Mouse (Mus musculus) thymus, postnatal 10 days (tissue): ENCODE results near the gene Rbpj.
"Not testable (repeated sequence)": the region's sequence is repeated elsewhere in the genome, so short reads cannot be mapped to it uniquely, and the experiment has no call there.

Experiments used
- DNase-seq, 2 experiments: peaks; one replicate each; pipeline ENCODE4 v3.0.0; 2021; ENCODE audit warnings: low spot score in 2 of 2

The Rbpj gene

DNA sequence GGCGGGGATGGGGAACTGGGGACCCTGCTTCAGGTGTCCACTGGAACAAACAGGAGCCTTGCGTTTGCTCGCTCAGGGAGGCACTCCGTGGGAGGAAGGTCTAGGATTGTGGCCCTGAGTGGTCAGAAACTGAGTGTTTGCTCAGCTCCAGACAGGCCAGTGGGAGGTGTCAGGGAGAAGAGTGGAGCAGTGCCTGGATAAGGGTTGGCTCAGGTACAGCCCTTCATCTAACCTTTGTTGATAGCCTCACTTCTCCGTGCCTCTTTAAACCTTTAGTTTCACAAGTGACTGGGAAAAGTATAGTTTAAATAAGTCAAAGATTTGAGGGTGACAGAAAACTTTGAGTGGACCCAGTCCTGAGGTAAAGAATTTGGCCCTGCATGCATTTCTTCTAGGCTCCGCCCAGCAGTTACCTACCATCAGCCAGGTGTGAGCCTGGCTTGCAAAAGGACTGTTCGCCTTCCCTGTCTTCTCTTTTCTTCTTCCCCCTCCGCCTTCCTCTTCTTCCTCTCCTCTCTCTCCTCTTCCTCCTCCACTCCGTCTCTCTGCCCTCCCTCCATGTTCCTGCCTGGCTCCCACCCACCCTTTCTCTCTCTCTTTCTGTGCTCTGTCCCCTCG, 204.5 kb downstream of the Rbpj start:
- DNase-seq: no peak

GRCm38 (mm10) chr5:53671507-53671906, 205.6 kb downstream of the Rbpj start:
- no peak for DNase-seq

DNA sequence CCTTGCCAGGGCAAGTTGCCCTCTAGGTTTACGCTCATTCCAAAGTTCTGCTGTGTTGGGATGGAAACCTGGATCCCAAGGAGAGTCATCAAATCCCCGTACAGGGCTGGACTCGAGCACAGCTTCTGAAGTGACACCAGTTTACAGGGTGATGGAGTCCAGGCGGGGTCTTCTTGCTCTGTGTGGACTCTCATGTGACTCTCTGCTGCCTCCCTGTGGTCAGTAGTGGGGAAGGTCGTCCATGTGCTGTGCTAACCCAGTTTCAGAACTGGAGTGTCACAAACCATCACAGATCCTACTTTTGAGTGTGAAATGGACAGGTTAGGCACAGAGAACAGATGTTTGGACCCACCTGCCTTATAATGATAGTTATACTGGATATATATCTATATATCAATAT, 206.4 kb downstream of the Rbpj start:
- DNase-seq: peak; percentile 18 to 72

DNA sequence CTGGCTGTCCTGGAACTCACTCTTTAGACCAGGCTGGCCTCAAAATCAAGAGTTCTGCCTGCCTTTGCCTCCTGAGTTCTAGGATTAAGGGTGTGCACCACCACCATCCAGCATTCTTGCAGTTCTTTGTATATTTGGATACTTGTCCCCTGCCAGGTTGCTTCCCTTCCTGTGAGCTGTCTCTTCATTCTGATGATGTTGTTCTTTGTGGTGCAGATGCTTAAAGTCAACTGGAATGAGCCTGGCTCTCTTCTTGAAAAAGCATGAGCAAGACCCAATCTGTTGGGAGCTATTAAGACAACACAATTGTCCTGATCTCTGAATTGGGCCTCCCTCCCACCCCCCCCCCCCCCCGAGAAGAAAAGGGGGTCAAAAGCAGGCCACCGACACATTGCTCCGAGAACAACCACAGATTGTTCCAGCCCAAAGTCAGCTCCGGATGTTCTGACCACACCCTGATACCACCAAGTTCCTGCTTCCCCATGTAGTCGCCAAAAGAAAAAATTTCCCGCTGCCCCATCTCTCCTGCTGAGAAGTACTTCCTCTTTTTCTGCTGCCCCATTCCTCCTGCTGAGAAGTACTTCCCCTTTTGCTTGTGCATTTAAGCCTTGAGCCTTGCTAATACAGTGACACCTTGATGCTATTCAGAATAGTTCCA, 207.7 kb downstream of the Rbpj start:
- DNase-seq: not testable (repeated sequence)

DNA sequence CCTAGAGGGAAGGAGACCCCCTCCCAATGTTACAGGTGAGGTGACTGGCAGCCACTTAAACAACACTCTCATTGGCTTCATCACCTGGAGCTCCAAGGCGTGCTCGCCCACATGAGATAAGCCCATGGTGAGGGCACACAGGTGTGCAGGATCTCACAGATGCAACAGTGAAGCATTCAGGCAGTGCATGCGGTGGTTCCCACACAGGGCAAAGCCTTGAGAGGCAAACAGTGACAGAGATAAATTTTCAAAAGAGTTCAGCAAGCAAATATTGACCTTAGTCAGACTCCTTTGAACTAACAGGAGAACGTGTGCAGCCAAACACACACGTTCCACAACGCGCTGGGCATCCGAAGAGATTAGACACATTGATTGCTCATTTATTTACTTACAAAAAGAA, 210.7 kb downstream of the Rbpj start:
- DNase-seq: no peak

GRCm38 (mm10) chr5:53678036-53678767, 212.2 kb downstream of the Rbpj start:
- no peak for DNase-seq

- DNase-seq: no peak
These were observed 213.7 kb downstream of the Rbpj start for GRCm38 (mm10) chr5:53679651-53680050.

DNA sequence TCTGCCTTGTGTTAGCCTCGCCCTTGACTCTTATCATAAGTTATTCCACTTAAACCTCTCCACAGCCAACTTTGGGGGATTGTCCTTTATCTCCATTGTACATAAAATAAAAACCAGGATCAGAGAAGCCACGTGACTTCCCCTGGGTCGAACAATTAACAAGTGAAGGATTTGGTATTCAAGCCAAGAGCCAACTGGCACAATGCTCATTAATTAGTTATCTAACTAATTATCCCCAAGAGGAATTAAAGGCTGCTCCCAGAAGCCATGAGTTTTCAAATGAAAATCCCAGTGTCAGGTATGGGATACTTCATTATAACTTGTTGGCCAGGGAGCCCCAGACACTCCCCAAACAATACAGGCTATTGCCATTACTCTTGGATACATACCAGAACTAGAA, 218.0 kb downstream of the Rbpj start:
- DNase-seq: no peak

- no peak for DNase-seq
These were observed 218.5 kb downstream of the Rbpj start for GRCm38 (mm10) chr5:53684417-53684816.

DNA sequence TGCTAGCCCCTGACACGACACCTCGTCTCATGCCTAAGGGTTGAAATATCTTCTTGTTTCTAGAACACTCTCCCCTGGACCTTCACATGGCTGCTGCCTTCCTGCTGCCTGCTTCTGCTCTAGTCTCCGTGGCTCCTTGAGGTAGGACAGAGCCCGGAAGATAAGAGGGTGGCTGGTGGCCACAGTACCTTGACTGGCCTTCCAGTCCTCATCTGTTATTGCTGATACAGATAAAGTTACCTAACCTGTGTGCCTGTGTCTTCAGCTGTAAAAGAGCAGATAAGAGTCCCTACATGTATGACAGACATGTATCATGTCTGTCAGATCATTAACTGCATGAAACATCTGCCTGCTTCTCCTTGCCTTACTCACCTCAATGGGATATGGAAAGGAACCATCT, 219.7 kb downstream of the Rbpj start:
- DNase-seq: no peak

GRCm38 (mm10) chr5:53686379-53686778, 220.4 kb downstream of the Rbpj start:
- no peak for DNase-seq

- DNase-seq: no peak
These were observed 222.4 kb downstream of the Rbpj start for GRCm38 (mm10) chr5:53688326-53688725.

DNA sequence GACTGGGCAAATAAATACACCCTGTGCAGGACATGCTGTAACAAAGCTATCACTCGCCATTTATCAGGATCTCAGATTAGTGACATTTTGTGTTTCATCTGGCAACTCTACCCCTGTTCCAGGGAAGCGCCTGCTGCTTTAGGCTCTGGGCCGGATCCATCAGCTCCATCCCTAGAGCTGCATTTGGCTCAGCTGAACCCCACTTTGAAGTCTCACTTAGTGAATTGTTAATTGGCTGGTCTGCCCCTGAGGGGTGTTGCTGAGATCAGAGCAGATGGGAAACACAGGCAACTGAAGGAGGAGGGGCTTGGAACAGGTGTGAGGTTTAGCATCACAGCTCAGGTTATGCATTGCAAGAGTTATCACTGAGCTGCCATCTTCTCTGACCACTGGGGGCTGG, 225.6 kb downstream of the Rbpj start:
- DNase-seq: no peak

DNA sequence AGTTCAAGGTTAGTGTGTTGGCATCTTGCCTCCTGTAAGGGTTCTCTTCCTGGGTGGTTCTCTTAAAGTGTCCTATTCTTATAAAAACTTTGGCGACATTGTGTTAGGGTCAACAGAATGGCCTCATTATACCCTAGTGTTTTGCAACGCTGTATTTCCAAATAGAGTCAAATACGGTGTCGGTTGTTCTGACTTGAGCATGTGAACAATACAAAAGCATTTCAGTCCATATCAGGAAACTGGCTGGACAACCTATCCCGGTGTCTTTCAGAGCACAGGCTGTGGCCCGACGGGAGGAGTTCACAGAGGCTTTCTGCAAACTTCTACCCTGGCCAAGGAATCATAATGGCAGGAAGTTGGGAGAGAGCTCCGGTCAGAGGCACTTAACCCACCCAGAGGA, 226.1 kb downstream of the Rbpj start:
- no peak for DNase-seq

- DNase-seq: no peak
These were observed 226.7 kb downstream of the Rbpj start for GRCm38 (mm10) chr5:53692662-53693061.

GRCm38 (mm10) chr5:53696701-53697100, 230.7 kb downstream of the Rbpj start:
- DNase-seq: no peak

DNA sequence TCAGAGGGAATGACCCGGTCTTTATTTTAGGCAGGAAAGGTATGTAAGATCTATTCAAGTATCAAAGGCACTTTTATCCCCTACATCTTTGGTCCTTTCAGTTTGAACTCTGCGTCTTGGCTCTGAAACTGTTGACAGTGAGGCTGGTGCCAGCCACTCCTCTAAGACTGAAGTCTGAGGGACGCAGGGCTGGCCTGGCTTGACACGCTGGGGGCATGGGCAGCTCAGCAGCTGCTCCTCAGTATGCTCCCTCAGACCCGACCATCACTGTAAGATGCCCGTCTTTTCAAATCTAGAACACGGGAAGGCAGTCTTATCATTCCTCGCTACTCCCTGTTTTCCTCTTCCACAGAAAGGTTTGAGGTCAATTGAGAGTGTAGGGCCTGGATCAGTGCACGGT, 231.8 kb downstream of the Rbpj start:
- no peak for DNase-seq

DNA sequence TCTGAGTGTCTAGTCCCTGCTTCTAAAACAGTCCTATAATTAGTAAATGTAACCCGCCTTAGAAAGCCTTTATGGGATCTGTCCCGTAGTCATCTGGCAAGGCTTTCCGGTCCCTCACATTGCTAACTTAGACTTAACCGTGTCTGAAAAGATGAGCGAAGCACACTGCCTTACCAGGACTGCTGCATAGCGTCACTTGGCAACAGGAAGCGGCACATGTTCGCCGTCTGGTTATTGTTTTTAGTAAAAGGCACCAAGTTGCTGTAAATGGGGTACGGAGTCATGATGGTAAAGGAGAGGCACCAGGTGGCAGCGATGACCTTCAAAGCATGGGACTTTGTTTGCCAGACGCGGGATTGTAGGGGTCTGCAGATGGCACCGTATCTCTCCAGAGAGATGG, 236.7 kb downstream of the Rbpj start:
- no peak for DNase-seq
